Mouse (Mus musculus) C2C12 (cell line): Measurements from ENCODE around the gene Pdcd10.

ENCODE experiments used
- CEBPB ChIP-seq: IDR thresholded peaks from one replicate; pipeline ENCODE4 v1.6.1; 2011; ENCODE audit warnings: low read depth, mild to moderate bottlenecking, control low read depth, moderate library complexity
- CTCF ChIP-seq: IDR thresholded peaks from one replicate; pipeline ENCODE4 v1.5.1; 2011; ENCODE audit not compliant: control insufficient read depth, insufficient read depth, insufficient read length
- USF1 ChIP-seq: IDR thresholded peaks from one replicate; pipeline ENCODE4 v1.6.1; 2011; ENCODE audit warnings: low read depth, mild to moderate bottlenecking, control low read depth, moderate library complexity

- TF ChIP-seq CTCF = no peak
- no peak for TF ChIP-seq CEBPB
- TF ChIP-seq USF1 = no peak
Observed at GRCm38 (mm10) chr3:75542852-75543251, 13.8 kb downstream of the Pdcd10 start.
